In genomic region chr7:134774468-134775162, GRCm38 (mm10) we compare ENCODE assay signal across 10 mouse cellular contexts.
DNase-seq lines count a peak whose midpoint lies in the region; ATAC-seq lines count a peak whose summit lies in the region.
"Had no signal": no experiment of that assay in that cellular context is flagged by ENCODE, and none has a peak within 500 bp of the region (broad histone marks: within the 10 kb centered on the region; RNA-seq: fewer than 3 reads in every experiment).

No protein-coding gene starts in this region.

- 46% methylated on average over 6 of the region's 6 CpGs for WGBS in midbrain, embryonic 13.5 days
- 85% methylated on average over 6 of the region's 6 CpGs for WGBS in midbrain, embryonic 10.5 days
- 44% methylated on average over 6 of the region's 6 CpGs for WGBS in hindbrain, embryonic 15.5 days
- 76% methylated on average over 6 of the region's 6 CpGs for WGBS in kidney, embryonic 16.5 days

- H3K9ac ChIP-seq in midbrain, embryonic 13.5 days (replicated peaks): no peak overlapping the region
- no peak overlapping the region for H3K9ac ChIP-seq in hindbrain, embryonic 15.5 days
- no peak overlapping the region for H3K9ac ChIP-seq in kidney, embryonic 16.5 days (replicated peaks; ENCODE audit: low read length)
- H3K9ac ChIP-seq: lung, embryonic 14.5 days had no signal

- H3K4me2 ChIP-seq in midbrain, embryonic 13.5 days (replicated peaks): peak overlapping the region; percentile 6; the same call in 1 of the 2 replicates
- H3K4me2 ChIP-seq in hindbrain, embryonic 15.5 days: peak overlapping the region; percentile 23; the same call in 1 of the 2 replicates
- H3K4me2 ChIP-seq in kidney, embryonic 16.5 days (replicated peaks; ENCODE audit: low read depth, low read length): no peak overlapping the region
- H3K4me2 ChIP-seq: lung, embryonic 14.5 days had no signal

- H3K4me3 ChIP-seq in midbrain, embryonic 13.5 days (replicated peaks): no peak overlapping the region
- no peak overlapping the region for H3K4me3 ChIP-seq in midbrain, embryonic 10.5 days
- H3K4me3 ChIP-seq in hindbrain, embryonic 15.5 days: no peak overlapping the region
- no peak overlapping the region for H3K4me3 ChIP-seq in kidney, embryonic 16.5 days (ENCODE audit: low read length)

- H3K36me3 ChIP-seq in midbrain, embryonic 13.5 days: no peaks in the 10 kb centered on the region
- peaks cover 33% of the 10 kb centered on the region for H3K36me3 ChIP-seq in midbrain, embryonic 10.5 days
- no peaks in the 10 kb centered on the region for H3K36me3 ChIP-seq in hindbrain, embryonic 15.5 days
- H3K36me3 ChIP-seq in kidney, embryonic 16.5 days (ENCODE audit: insufficient read depth, low read length): peaks cover 47% of the 10 kb centered on the region

- no peak for DNase-seq in midbrain, embryonic 10.5 days (ENCODE audit: low spot score)
- peak; percentile 36 to 40 for DNase-seq in left cerebral cortex, postnatal 36 days (ENCODE audit: low spot score in 2 of 2)
- DNase-seq in right cerebral cortex, postnatal 4 days: peak; percentile 38
- DNase-seq in urinary bladder, postnatal 25 days (ENCODE audit: low spot score): no peak
- DNase-seq: lung, embryonic 14.5 days; thymus, adult 2 months had no signal

- intact Hi-C loops in left cerebral cortex, postnatal 36 days (cut with DNase I): loop anchor here (2.0 kb wide), 1 partner anchor 50 kb away; no protein-coding TSS in a partner anchor

- peak overlapping the region; percentile 70 for H3K27ac ChIP-seq in midbrain, embryonic 13.5 days
- H3K27ac ChIP-seq in midbrain, embryonic 10.5 days (replicated peaks): no peak overlapping the region
- peak overlapping the region; percentile 69 for H3K27ac ChIP-seq in hindbrain, embryonic 15.5 days (replicated peaks)
- H3K27ac ChIP-seq in kidney, embryonic 16.5 days (ENCODE audit: low read length): no peak overlapping the region

- no peaks in the 10 kb centered on the region for H3K9me3 ChIP-seq in midbrain, embryonic 13.5 days
- no peaks in the 10 kb centered on the region for H3K9me3 ChIP-seq in midbrain, embryonic 10.5 days (replicated peaks)
- no peaks in the 10 kb centered on the region for H3K9me3 ChIP-seq in hindbrain, embryonic 15.5 days
- H3K9me3 ChIP-seq in kidney, embryonic 16.5 days (ENCODE audit: low read length): no peaks in the 10 kb centered on the region

- no peaks in the 10 kb centered on the region for H3K27me3 ChIP-seq in midbrain, embryonic 13.5 days
- no peaks in the 10 kb centered on the region for H3K27me3 ChIP-seq in midbrain, embryonic 10.5 days (ENCODE audit: low read depth, poor library complexity, severe bottlenecking)
- H3K27me3 ChIP-seq in hindbrain, embryonic 15.5 days: no peaks in the 10 kb centered on the region
- H3K27me3 ChIP-seq in kidney, embryonic 16.5 days (ENCODE audit: insufficient read depth, low read length): no peaks in the 10 kb centered on the region

- peak; percentile 87 for ATAC-seq in midbrain, embryonic 13.5 days
- peak; percentile 87 for ATAC-seq in hindbrain, embryonic 15.5 days (ENCODE audit: low FRiP score, low read depth)
- ATAC-seq in megakaryocyte, adult 5-6 weeks (ENCODE audit: poor library complexity, severe bottlenecking): no peak
- no peak for ATAC-seq in kidney, embryonic 16.5 days (ENCODE audit: low FRiP score, low TSS enrichment)

- peaks cover 32% of the 10 kb centered on the region for H3K4me1 ChIP-seq in midbrain, embryonic 13.5 days (replicated peaks)
- peaks cover 6% of the 10 kb centered on the region for H3K4me1 ChIP-seq in midbrain, embryonic 10.5 days
- peaks cover 30% of the 10 kb centered on the region for H3K4me1 ChIP-seq in hindbrain, embryonic 15.5 days (replicated peaks)
- 0 out of 2 replicates have a peak, but pooled peaks cover 7% of the 10 kb centered on the region for H3K4me1 ChIP-seq in kidney, embryonic 16.5 days (ENCODE audit: insufficient read depth, low read length)

Comparison
In these comparisons a context has a peak if more than half of its experiments do, and no peak if none do; other contexts are left out.
1. H3K27ac ChIP-seq: peak in midbrain, embryonic 13.5 days (single experiment) and hindbrain, embryonic 15.5 days (single experiment); none in midbrain, embryonic 10.5 days (single experiment) and kidney, embryonic 16.5 days (single experiment).
2. ATAC-seq: peak in midbrain, embryonic 13.5 days (single experiment) and hindbrain, embryonic 15.5 days (single experiment); none in megakaryocyte, adult 5-6 weeks (single experiment) and kidney, embryonic 16.5 days (single experiment).
3. DNase-seq: peak in left cerebral cortex, postnatal 36 days (2 of 2) and right cerebral cortex, postnatal 4 days (single experiment); none in midbrain, embryonic 10.5 days (single experiment) and urinary bladder, postnatal 25 days (single experiment).